Mouse (Mus musculus) urinary bladder, adult 2 months (tissue): ENCODE data around the gene Stat5b. TPM values are rescaled to one million over a fixed set of nuclear protein-coding genes. Genes with fewer than 3 reads are reported as not detected.

Experiments used
- DNase-seq: peaks from one replicate; pipeline ENCODE4 v3.0.0; 2022; ENCODE audit warnings: low spot score
- polyA plus RNA-seq: library from polyadenylated mRNA; depleted of rRNA; stranded (reverse); fragments of >200 nt; gene quantifications from 2 replicates; pipeline ENCODE4 v1.2.3, GENCODE M21; 2012

The Stat5b gene
- polyA plus RNA-seq, 1 experiment = 18.1 TPM

DNA sequence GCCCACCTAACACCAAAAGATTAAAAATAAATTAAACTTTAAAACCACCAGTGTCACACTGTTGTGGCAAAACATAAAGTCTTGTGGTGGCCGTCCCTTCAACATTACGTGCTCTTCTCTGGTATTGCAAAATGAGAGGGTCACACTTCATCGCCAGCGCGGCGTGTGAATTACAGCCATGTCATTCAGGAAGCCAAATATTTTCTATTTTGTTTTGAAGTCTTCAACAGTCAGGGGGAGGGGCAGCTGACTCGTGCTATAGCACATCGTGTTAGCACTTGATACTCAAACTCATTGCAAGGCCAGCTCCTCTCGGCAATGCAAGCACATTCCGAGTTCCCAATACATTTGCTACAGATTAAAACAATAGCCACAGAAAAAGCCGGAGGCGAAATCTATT lies 9.7 kb downstream of the Stat5b start:
- DNase-seq = no peak

DNA sequence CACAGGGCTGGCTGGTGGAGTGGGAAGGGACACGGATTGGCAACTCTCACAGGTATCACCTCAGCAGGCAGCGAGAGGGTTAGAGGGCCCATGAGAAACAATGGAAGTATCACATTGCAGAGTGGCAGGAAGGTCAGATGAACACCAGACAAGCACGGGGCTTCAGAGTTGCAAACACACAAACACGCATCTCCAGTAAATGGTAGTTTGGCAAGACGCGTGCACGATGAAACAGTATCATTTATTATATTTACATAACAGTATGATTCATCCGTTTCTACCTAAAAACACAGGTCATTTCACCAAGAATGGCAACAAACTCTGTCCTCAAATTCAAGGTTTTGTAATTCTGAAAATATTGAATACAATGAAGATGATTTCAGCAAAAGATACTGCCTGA lies 11.0 kb downstream of the Stat5b start:
- DNase-seq = no peak

DNA sequence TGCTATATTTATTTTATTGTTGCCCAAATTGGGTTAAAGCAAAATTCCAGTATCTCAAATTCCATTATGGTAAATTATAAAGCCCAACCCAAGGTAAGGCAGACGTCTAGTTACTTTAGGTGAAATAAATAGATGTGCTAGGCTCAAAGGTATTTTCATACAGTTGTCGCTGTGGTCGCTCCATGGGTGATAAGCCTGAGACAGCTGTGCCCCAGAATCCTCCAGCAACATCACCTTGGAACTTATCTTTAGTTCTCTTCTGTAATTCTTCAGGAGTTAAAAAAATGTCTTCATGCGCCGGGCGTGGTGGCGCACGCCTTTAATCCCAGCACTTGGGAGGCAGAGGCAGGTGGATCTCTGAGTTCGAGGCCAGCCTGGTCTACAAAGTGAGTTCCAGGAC lies 11.6 kb downstream of the Stat5b start:
- DNase-seq = no peak

DNA sequence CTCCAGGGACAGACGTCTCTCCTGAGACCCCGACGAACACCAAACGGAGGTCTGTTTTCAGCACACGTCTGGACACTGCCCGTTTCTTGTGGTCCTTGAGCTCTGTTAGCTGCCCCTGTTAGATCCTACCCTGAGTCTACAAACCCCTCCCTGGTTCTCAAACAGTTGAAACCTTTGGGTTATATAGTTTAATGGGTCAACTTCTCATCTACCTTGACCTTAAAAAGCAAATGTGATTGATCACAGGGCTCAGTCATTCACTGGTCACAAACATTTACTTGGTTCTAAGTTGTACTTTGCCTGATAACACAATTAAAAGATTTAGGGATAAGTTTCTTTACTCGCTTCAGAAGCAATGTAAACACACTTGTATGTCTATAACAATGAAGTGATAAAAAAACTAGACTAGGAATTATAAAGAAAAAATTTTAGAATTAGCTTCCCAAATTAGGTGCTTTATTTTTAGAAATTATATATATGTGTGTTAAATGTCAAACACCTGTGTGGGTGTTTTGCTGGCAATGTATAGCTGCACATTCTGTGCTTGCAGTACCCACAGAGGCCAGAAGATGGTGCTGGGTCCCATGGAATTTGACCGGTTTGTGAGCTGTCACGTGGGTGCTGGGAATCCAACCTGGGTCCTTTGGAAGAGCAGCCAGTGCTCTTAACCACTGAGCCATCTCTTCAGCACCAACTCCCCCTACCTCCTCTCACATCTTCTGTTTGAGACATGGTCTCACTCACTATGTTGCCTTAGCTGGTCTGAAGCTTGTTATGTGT lies 13.4 kb downstream of the Stat5b start:
- DNase-seq = no peak

DNA sequence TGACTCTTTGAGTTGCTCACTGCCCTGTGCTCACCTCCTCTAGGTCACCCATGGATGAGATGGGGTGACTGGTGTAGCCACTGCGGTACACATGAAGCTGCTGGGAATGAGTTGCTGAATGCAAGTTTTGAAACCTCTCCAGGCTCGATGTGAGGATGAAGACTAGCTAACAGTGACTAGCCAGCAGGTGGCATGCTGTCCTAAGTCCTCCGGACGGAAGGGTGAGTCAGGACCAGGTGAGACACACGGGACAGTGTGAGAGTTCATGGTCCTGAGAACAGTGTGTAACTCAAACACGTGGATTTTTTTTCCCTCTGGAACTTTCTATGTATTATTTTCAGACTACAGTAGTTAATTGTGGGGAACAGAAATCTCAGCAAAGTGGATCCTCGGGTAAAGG lies 17.1 kb downstream of the Stat5b start:
- no peak for DNase-seq

DNA sequence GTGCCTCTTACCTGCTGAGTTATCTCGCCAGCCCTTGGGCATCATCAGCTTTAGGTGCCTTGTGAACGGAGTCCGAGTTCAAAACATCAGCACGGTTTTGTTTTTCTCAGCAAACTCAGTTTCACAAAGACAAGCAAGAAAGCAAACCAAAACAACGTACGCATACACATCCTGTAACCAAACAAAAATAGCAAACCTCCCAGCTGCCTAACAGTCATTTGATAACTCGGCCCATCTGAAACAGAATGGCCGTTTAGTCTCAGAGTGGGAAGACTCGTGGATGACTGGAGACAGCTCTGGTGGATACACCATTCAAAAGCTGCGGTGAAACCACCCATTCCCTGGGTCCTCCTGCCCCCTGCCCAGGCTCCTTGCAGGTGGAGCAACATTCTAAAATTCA lies 19.1 kb downstream of the Stat5b start:
- DNase-seq = no peak

DNA sequence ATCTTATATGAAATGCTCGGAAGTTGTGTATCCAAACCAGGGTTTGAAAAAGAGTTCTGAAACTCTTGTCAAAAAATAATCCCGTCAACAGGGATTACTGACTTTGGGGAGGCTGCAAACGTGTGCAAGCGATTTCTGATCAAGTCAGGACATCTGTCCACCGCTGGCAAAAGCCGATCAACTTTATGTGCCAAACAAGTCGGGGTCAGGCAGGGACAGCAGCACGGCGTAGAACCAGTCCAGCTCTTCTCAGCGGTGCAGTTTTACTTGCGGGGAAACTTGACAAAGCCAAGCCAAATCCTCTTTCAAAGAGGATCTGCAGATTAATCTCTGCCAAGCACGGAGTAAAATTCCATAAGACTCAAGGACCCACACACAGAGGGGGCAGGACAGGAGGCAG lies 20.8 kb downstream of the Stat5b start:
- no peak for DNase-seq

DNA sequence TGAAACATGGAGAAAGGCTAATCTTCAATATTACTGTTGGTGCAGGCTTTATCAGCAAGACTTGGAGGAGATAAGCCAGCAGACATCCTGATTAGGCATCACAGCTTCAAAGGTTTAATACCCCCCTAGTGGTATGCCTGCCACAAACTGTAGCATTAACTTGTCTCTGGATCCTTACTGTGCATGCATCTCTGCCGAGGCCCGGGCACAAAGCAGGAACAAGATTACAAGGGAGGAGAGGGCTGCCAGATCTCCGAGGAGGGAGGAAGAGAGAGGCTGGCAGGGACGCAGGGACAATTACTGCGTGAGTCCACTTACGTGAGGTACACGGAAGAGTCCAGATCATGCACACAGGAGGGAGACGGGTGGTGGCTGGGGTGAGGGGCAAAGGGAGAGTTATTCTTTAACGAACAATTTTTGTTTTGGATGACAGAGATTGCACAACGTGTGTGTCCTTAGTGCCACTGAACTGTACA lies 21.8 kb downstream of the Stat5b start:
- no peak for DNase-seq

DNA sequence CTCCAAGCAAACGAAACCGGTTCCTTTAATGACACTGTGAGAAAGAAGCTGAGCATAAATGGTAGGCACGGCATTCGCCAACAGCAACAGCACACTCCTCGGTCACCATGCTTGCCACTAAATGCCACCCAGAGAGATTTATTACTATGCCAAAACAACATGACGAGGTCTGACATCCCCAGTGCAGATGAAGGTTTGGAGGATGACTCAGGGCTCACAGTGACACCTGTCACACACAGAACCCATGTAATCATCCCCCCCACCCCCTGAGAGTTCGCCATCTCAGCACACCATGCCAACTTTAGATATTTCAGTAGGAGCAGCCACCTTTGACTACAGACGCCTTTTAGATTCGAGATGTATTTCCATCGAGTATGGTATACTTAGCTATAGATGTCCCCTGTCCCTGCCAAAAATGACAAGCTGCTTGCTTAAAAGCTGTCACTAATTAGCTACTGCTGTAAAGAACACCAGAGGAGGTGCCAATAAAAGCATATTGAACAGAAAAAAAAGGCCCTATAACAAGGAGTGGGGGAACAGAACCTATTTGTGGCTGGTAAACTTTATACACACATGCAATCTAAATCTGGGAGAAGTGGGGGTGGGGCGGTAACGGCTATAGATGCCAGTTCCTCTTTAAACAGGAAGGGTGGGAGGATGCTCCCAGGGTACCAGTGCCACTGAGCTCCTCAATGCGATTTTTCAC lies 24.2 kb downstream of the Stat5b start:
- DNase-seq = no peak

DNA sequence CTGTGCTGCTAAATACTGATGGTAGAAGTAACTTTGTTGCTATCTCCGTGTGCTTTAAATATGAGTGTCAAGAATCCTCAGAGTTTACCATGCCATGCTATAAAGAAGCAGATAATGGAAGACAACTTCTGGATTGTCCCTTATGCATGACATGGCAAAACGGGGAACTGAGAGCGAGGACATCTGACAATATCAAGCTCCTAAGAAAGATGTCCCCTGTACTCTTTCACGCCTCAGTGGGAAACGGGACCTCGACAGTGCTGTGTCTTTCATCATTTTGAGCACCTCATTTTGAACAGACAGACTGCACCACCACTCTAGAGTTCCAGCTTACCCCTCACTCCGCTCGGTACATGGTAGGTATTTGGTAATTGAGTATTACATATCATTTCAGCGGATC lies 25.1 kb downstream of the Stat5b start:
- DNase-seq = no peak

DNA sequence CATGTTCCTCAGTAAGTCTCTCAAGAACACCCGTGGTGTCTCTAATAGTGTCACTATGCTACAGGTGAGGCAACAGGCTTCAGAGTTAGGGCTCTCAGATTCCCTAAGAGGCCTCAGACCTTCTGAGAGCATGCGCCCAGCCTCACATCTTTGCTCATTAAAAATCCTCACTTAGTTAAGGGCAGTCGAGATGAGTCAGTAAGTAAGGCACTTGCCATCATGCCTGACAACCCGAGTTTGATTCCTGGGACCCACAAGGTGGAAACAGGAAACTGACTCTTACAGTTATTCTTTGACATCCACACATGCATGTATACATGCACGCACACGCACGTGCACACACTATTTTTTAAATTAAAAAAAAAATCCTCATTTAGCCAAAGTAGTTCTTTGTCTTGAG lies 26.0 kb downstream of the Stat5b start:
- DNase-seq = no peak

DNA sequence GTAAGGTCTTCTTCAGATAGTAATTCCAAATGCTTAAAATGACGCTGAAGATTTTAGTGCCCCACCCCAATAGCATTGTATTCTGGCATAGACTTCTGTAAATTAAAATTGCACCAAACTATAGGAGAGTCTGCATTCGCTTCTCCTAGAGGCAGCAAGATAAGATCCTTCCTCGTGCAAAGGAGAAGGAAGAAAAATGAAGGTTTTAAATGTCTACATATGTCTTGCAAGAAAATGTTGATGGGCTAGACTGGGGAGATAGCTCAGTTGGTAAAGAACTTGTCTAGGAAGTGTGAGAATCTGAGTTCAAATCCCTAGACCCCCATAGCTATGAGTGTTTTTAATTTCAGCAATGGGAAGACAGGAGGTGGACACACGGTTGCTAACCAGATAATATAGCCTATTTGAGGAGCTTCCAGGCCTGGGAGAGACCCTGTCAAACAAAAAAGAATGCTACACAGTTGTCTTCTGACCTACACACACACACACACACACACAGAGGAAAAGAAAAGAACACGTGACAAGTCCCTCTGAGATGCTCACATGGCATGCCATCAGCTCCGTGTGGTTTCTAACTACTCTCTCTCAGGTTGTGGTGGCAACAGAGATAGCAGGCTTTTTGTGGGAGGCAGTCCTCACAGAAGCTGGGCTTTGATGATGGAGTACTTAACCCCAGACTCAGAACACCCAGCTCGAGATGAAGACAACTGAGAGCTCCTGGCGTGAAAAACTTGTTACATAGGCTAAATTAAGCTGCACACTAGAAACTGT lies 26.8 kb downstream of the Stat5b start:
- no peak for DNase-seq

DNA sequence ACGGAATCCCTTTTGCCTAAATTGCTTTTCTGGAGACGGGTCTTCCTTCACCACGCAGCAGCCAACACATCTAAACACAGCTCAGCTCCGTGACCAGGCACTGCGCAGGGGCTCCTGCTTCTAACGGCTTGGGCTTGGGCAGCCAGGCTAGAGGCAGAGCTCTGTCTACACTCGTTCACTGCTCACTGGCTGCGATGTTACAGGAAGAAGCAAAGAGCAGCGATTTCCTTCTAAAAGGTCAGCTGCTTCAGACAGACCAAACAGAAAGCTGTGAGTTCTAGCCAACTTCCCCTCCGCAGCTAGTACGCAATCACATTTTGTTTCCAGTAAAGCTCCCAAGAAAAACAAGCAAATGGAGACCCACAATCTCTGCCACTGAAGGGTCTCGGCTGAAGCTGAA lies 28.2 kb downstream of the Stat5b start:
- no peak for DNase-seq

DNA sequence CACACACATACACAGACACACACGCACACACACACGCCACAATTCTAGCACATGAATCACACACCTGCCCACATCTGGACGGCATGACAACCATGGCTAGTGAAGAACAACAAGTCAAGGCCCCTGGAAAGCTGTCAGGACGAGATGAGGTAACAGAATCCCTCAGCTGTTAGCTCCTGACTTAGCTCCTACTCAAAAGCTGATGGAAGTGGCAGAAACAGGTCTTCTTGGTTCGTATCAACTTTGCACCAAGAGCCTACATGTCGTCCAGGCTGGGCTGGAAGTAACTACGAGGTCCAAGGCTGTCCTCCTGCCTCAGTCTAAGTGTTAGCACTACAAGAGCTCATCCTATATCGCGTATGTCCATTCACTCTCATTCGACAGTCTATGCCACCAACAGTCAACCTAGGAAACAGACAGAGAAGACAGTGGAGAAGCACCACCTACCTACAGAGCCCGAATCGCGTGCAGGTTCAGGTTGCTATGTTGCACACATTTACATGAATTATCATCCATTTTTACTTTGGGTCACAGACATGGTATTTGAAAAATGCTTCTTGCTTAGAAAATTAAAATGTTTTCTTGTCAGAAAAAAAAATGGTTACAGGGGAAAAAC lies 28.8 kb downstream of the Stat5b start:
- DNase-seq = no peak

DNA sequence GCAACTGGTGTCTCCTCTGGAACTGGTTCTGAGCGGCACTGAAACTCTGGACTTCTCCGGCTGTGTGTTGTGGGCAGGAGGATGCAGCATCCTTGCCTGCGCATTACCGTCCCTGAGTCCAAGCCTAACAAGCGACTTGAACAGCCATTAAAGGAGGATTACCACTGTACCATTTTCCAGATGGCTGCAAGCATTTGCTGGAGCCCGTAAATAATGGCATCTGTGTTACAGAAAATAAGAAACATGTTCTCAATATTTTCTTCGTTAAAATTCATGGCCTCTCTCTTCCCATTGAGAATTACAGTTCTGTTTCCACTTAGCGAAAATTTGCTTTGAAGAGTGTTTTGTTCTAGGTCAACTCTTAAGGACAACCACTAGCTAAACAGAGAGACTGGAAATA lies 30.5 kb downstream of the Stat5b start:
- DNase-seq = no peak

DNA sequence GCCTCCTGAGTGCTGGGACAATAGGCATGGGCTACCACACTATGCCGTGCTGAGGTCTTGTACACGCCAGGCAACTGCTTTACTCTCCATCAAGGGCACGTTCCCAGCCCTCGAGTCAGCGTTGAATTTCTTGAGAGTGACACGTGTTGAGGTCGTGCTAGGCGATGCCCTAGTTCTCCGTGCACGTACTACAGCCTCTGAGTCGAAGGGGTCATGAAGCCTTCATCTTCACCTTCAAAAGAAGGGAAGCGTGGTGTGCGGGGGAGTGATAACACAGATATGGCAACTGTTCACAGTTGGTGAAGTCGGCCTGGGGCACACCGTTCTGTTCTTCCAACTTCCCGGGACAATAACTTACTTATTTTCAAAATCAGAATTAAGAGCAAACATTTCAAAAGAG lies 30.9 kb downstream of the Stat5b start:
- DNase-seq = no peak

DNA sequence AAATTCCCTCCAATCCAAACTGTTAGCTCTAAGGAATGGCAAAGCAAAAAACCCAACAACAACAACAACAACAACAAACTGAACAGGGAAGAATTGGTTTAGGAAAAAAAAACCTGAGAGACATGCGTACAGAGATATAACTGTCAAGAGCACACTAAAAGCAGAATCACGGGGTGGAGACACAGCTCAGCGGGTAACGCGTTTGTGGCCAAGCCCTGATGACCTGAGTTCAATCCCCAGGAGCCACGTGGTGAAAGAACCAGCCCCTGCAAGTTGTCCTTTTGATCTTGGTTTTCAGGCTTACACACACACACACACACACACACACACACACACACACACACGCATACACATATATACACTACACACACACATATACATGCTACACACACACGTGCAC lies 31.5 kb downstream of the Stat5b start:
- no peak for DNase-seq

DNA sequence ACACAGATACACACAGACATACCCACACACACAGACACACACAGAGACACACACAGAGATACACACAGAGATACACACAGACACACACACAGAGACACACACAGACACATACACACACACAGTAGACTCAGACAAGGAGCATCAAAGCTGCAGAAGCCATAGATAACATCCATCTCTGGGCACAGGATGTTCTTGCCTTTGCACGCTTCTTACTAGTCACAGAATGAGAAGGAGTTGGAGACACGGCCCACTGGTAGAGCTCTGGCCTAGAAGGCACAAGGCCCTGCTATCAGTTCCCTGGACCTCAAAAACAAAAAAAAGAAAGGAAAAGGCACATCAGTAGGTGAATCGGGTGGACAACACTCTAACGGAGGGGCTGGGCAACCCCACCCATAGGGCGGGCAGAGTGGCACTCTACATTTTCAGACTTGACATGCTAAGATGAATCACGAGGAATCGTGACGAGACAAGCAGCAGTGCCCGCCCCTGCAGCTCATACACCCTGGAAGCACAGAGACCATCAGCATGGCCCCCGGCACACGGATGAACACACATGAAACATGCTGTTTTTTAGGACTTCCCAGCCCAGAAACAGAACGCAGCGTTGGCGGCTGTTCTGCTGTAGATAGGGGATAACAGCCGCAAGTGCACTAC lies 32.0 kb downstream of the Stat5b start:
- DNase-seq = no peak

DNA sequence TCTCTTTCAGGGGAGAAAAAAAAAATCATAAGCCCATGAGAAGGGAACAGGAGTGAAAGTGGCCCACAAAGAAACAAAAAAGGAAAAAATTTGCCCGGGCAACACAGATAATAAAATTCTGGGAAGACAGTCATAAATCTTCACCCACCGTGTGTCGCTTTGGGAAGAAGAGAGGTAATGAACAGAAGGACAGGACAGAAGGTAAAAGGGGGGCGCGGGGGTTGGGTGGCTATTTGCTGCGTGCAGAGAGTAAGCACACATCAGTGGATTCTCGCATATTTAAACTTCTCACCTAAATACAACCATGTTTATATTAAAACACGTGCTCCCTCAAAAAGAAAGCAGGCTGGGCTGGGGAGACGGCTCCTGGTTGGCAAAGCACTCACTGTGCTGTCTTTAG lies 33.2 kb downstream of the Stat5b start:
- no peak for DNase-seq

DNA sequence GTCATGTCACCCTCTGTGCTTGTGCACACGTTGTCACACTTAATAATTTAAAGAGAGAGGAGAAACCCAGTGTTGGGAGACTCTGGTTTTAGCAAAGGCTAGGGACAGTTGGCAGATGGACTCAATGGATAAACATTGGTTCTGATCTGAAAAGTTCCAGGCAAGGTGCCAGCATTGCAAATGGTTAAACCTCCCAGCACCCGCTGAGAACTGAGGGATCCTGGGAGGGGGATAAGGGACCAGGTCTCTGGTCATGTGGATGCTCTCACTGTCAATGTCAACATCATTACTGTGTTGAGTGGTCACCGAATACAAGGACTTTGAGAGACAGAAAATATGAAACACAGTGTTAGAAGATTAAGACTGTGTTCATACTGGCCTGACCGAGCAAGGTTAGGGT lies 33.7 kb downstream of the Stat5b start:
- DNase-seq = no peak

DNA sequence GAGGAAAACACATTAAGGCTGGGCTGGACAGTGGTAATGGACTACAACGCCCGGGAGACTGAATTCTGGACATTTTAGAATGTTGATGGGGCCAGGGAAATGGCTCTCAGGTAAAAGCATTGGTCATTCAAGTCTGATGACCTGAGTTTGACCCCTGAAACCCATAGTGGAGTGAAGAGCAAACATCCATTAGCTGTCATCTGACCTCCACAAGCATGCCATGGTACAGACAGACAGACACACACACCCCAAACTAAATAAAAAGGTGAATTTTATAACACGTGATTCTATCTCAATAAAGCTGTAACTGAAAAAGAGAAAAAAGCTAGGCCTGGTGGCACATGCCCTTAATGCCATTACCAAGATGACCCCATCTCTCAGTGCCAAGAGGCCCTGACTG lies 34.2 kb downstream of the Stat5b start:
- no peak for DNase-seq

DNA sequence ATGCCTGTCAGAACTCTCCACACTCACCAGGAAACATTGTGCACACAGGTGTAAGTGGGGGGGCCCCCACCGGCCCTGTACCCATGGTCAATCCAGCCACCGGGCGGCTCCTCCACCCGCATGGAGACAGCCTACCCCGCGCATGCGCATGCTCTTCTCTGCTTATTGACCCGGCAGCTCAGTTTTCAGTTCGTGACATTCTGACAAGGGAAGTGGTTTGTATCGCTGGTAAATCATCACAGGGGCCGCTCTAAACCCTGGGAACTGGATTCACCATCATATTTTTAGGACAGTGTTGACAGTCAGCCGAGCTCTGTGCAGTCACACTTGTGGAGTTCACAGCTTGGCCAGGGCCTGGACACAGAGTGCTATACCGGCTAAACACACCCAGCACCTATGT lies 36.0 kb downstream of the Stat5b start:
- DNase-seq = peak; percentile 51
